Mouse (Mus musculus): ENCODE data around the gene Scimp.

- TF ChIP-seq POLR2A (IDR thresholded peaks at IDR 0.05; ENCODE audit: extremely low read depth, insufficient read depth, low read length) (no peak), CTCF (IDR thresholded peaks at IDR 0.05; ENCODE audit: low read depth, low read length) (no peak)
Observed at GRCm38 (mm10) chr11:70833408-70833807, 21.0 kb upstream of the Scimp start.

All from liver, adult 2 months (tissue).